Mouse (Mus musculus) hindbrain, embryonic 12.5 days (tissue): ENCODE data around the gene Aspdh. TPM values are rescaled to one million over a fixed set of nuclear protein-coding genes. Genes with fewer than 3 reads are reported as not detected.

Experiments used
- ATAC-seq: fragments of 200-750 bp; cut with Nextera tagmentation; 2 replicates; pipeline ENCODE4 v1.8.0; 2017; ENCODE audit warnings: moderate TSS enrichment; ENCODE audit not compliant: low FRiP score
- H3K27ac ChIP-seq: fragments of 300-500 bp; sonication (generic); 2 replicates; pipeline ENCODE4 v1.5.1; 2016; ENCODE audit warnings: mild to moderate bottlenecking
- H3K27me3 ChIP-seq: fragments of 300-500 bp; sonication (generic); 2 replicates; pipeline ENCODE4 v1.6.1; 2016; ENCODE audit warnings: mild to moderate bottlenecking
- H3K36me3 ChIP-seq: fragments of 300-500 bp; sonication (generic); 2 replicates; pipeline ENCODE4 v1.6.1; 2016; ENCODE audit warnings: mild to moderate bottlenecking
- H3K4me1 ChIP-seq: fragments of 300-500 bp; sonication (generic); 2 replicates; pipeline ENCODE4 v1.6.1; 2016
- H3K4me2 ChIP-seq: fragments of 300-500 bp; sonication (generic); replicated peaks from 2 replicates; pipeline ENCODE4 v1.6.1; 2016; ENCODE audit warnings: mild to moderate bottlenecking
- H3K4me3 ChIP-seq: fragments of 300-500 bp; sonication (generic); 2 replicates; pipeline ENCODE4 v1.5.1; 2016; ENCODE audit warnings: mild to moderate bottlenecking
- H3K9ac ChIP-seq: fragments of 300-500 bp; sonication (generic); 2 replicates; pipeline ENCODE4 v1.6.1; 2016; ENCODE audit warnings: mild to moderate bottlenecking, moderate library complexity
- H3K9me3 ChIP-seq: fragments of 300-500 bp; sonication (generic); replicated peaks from 2 replicates; pipeline ENCODE4 v1.6.1; 2016; ENCODE audit warnings: mild to moderate bottlenecking
- WGBS: fragments of 180-500 bp; shearing (Covaris S2); methylation state at CpG from one replicate; pipeline ENCODE4 v1.1.7; 2016; 5-methylcytosine and 5-hydroxymethylcytosine counted together
- microRNA-seq: library from miRNA; unstranded; fragments of <30 nt; microRNA quantifications from one replicate; pipeline ENCODE4, GENCODE M21; 2017
- polyA plus RNA-seq: library from polyadenylated mRNA; unstranded; fragments of >200 nt; fragmentation: Nextera tagmentation; extraction: Ambion mirVana; gene quantifications from 2 replicates; pipeline ENCODE4 v1.2.1, GENCODE M21; 2016

Aspdh gene
- polyA plus RNA-seq, 1 experiment from 2014 or later = 3.9 TPM

GRCm38 (mm10) chr7:44495992-44496770 is 31.0 kb downstream of the Aspdh start, which contains the start of the genes Emc10 and Fam71e1:
TSS of gene Emc10 (minus strand) at chr7:44496529.
TSS of gene Fam71e1 (plus strand) at chr7:44496581.
- ATAC-seq = peak; percentile 97
- H3K9ac ChIP-seq = peak within 1 kb of the TSS; percentile 87
- WGBS = under 1% methylated on average over 58 of the region's 58 CpGs
- peak within 1 kb of the TSS; percentile 77 for H3K4me3 ChIP-seq
- peak within 1 kb of the TSS; percentile 94 for H3K27ac ChIP-seq
- peaks cover 33% of the 10 kb centered on the region for H3K36me3 ChIP-seq
- H3K27me3 ChIP-seq = no peaks in the 10 kb centered on the region
- no peaks in the 10 kb centered on the region for H3K9me3 ChIP-seq
- peak within 1 kb of the TSS; percentile 82 for H3K4me2 ChIP-seq
- peaks cover 20% of the 10 kb centered on the region for H3K4me1 ChIP-seq

GRCm38 (mm10) chr7:44496771-44497109 is 31.5 kb downstream of the Aspdh start:
- H3K4me1 ChIP-seq = peaks cover 20% of the 10 kb centered on the region
- no peaks in the 10 kb centered on the region for H3K27me3 ChIP-seq
- no peaks in the 10 kb centered on the region for H3K9me3 ChIP-seq
- peak overlapping the region; percentile 94 for H3K27ac ChIP-seq
- H3K36me3 ChIP-seq = peaks cover 28% of the 10 kb centered on the region
- peak overlapping the region; percentile 87 for H3K9ac ChIP-seq
- peak overlapping the region; percentile 77 for H3K4me3 ChIP-seq
- ATAC-seq = no peak
- peak overlapping the region; percentile 82 for H3K4me2 ChIP-seq
- WGBS = under 1% methylated on average over 26 of the region's 26 CpGs

GRCm38 (mm10) chr7:44497361-44498055 is 32.3 kb downstream of the Aspdh start:
- no peak for ATAC-seq
- H3K27ac ChIP-seq = no peak overlapping the region

GRCm38 (mm10) chr7:44498922-44499321 is 33.7 kb downstream of the Aspdh start:
- H3K4me1 ChIP-seq = peaks cover 20% of the 10 kb centered on the region
- H3K4me2 ChIP-seq = no peak overlapping the region
- peaks cover 7% of the 10 kb centered on the region; the same call in 1 of the 2 replicates for H3K36me3 ChIP-seq
- no peak overlapping the region for H3K4me3 ChIP-seq
- no peak overlapping the region for H3K9ac ChIP-seq
- WGBS = 75% methylated on average over 1 of the region's 1 CpGs
- H3K27me3 ChIP-seq = 0 out of 2 replicates have a peak, but pooled peaks cover 1% of the 10 kb centered on the region
- no peak overlapping the region for H3K27ac ChIP-seq
- ATAC-seq = no peak
- H3K9me3 ChIP-seq = no peaks in the 10 kb centered on the region

More at GRCm38 (mm10) chr7:44497361-44498055, 32.3 kb downstream of the Aspdh start:
- WGBS = 86% methylated on average over 10 of the region's 10 CpGs
- H3K4me3 ChIP-seq = peak overlapping the region; percentile 77
- peaks cover 20% of the 10 kb centered on the region for H3K4me1 ChIP-seq
- peaks cover 20% of the 10 kb centered on the region for H3K36me3 ChIP-seq
- peak overlapping the region; percentile 87 for H3K9ac ChIP-seq
- no peaks in the 10 kb centered on the region for H3K27me3 ChIP-seq
- no peaks in the 10 kb centered on the region for H3K9me3 ChIP-seq
- H3K4me2 ChIP-seq = peak overlapping the region; percentile 82

- H3K4me2 ChIP-seq = no peak overlapping the region
- no peak overlapping the region for H3K4me3 ChIP-seq
- H3K27me3 ChIP-seq = 0 out of 2 replicates have a peak, but pooled peaks cover 2% of the 10 kb centered on the region
- no peaks in the 10 kb centered on the region for H3K36me3 ChIP-seq
- H3K9ac ChIP-seq = no peak overlapping the region
- 57% methylated on average over 17 of the region's 20 CpGs for WGBS
- H3K4me1 ChIP-seq = peaks cover 14% of the 10 kb centered on the region
- no peak overlapping the region for H3K27ac ChIP-seq
- ATAC-seq = no peak
- H3K9me3 ChIP-seq = no peaks in the 10 kb centered on the region
Observed at GRCm38 (mm10) chr7:44500046-44500445, 34.9 kb downstream of the Aspdh start.

GRCm38 (mm10) chr7:44501563-44502115 is 36.4 kb downstream of the Aspdh start:
- no peak overlapping the region for H3K9ac ChIP-seq
- H3K4me3 ChIP-seq = no peak overlapping the region
- H3K9me3 ChIP-seq = no peaks in the 10 kb centered on the region
- H3K27ac ChIP-seq = no peak overlapping the region
- 0 out of 2 replicates have a peak, but pooled peaks cover 2% of the 10 kb centered on the region for H3K27me3 ChIP-seq
- ATAC-seq = 0 out of 2 replicates have a peak, but pooled peaks have one; percentile 56
- 39% methylated on average over 5 of the region's 5 CpGs for WGBS
- H3K36me3 ChIP-seq = no peaks in the 10 kb centered on the region
- peaks cover 7% of the 10 kb centered on the region for H3K4me1 ChIP-seq
- no peak overlapping the region for H3K4me2 ChIP-seq

- H3K36me3 ChIP-seq = no peaks in the 10 kb centered on the region
- H3K4me2 ChIP-seq = no peak overlapping the region
- 0 out of 2 replicates have a peak, but pooled peaks cover 2% of the 10 kb centered on the region for H3K9me3 ChIP-seq
- no peaks in the 10 kb centered on the region for H3K4me1 ChIP-seq
- no peak overlapping the region for H3K27ac ChIP-seq
- ATAC-seq = no peak
- peaks cover 31% of the 10 kb centered on the region for H3K27me3 ChIP-seq
- H3K4me3 ChIP-seq = no peak overlapping the region
- no peak overlapping the region for H3K9ac ChIP-seq
Observed at GRCm38 (mm10) chr7:44507491-44507890, 42.3 kb downstream of the Aspdh start.

Small RNA genes within 50 kb of the gene (microRNA-seq; reads per million reads assigned to microRNA genes)
- gene Mir7052 = not detected

Other genes with a start within 250 kb of the Aspdh start
- not detected in 2 replicates for gene Klk1b5, start 249.4 kb upstream of the Aspdh start, polyA plus RNA-seq
- gene Klk1, start 240.0 kb upstream of the Aspdh start, polyA plus RNA-seq = not detected in 2 replicates
- gene Gm36864, start 229.2 kb upstream of the Aspdh start, polyA plus RNA-seq = not detected in 2 replicates
- gene 1700028J19Rik, start 218.7 kb upstream of the Aspdh start, polyA plus RNA-seq = 1.1 and 1.2 TPM in 2 replicates
- gene 2410002F23Rik, start 218.7 kb upstream of the Aspdh start, polyA plus RNA-seq = 182 and 196 TPM in 2 replicates
- gene Acp4, start 208.0 kb upstream of the Aspdh start, polyA plus RNA-seq = not detected in 2 replicates
- gene Gm15517, start 203.9 kb upstream of the Aspdh start, polyA plus RNA-seq = not detected in 2 replicates
- 2.0 and 2.9 TPM in 2 replicates for gene Clec11a, start 158.5 kb upstream of the Aspdh start, polyA plus RNA-seq
- 12.5 and 12.8 TPM in 2 replicates for gene Shank1, start 155.1 kb upstream of the Aspdh start, polyA plus RNA-seq
- 6.8 and 7.5 TPM in 2 replicates for gene Syt3, start 81.3 kb upstream of the Aspdh start, polyA plus RNA-seq
- gene 1700008O03Rik, start 79.6 kb upstream of the Aspdh start, polyA plus RNA-seq = 1.1 and 1.9 TPM in 2 replicates
- gene Lrrc4b, start 36.4 kb upstream of the Aspdh start, polyA plus RNA-seq = 12.6 and 12.7 TPM in 2 replicates
- 60.5 and 65.1 TPM in 2 replicates for gene Josd2, start 2.6 kb downstream of the Aspdh start, polyA plus RNA-seq
- 134 and 142 TPM in 2 replicates for gene Emc10, start 31.1 kb downstream of the Aspdh start, polyA plus RNA-seq
- 25.2 and 26.0 TPM in 2 replicates for gene Fam71e1, start 31.2 kb downstream of the Aspdh start, polyA plus RNA-seq
- 0.22 TPM in 1 of 2 replicates, not detected in the other for gene Mybpc2, start 59.3 kb downstream of the Aspdh start, polyA plus RNA-seq
- 0.08 and 0.10 TPM in 2 replicates for gene Spib, start 66.7 kb downstream of the Aspdh start, polyA plus RNA-seq
- 72.1 and 73.5 TPM in 2 replicates for gene Pold1, start 83.5 kb downstream of the Aspdh start, polyA plus RNA-seq
- 71.5 and 75.8 TPM in 2 replicates for gene Nr1h2, start 88.6 kb downstream of the Aspdh start, polyA plus RNA-seq
- 0.87 and 1.2 TPM in 2 replicates for gene Napsa, start 107.0 kb downstream of the Aspdh start, polyA plus RNA-seq
- 3.4 and 3.8 TPM in 2 replicates for gene Kcnc3, start 125.3 kb downstream of the Aspdh start, polyA plus RNA-seq
- 3.9 and 4.3 TPM in 2 replicates for gene Myh14, start 205.5 kb downstream of the Aspdh start, polyA plus RNA-seq
- not detected in 2 replicates for gene Izumo2, start 243.4 kb downstream of the Aspdh start, polyA plus RNA-seq